Mouse (Mus musculus): ENCODE results near the gene Efcab5.

DNA sequence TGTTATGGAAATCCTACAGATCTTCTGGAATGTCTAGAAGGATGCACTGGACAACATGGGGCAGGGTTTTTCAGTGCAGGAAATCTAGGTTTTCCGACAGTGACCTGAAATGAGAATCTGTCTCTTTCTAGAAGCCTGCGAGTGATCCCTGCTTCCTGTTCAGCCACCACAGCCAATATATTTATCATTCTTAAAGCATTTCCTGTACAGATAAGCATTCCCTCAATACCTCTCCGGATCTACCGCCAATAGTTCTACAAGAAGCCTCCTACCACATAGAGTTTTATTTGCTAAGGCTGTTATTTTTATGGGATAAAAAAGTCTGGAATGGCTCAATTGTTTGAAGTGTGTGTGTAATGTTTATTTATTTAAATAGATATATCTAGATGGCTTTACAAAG, 43.3 kb downstream of the Efcab5 start:
- TF ChIP-seq HCFC1 (IDR thresholded peaks at IDR 0.05; ENCODE audit: borderline replicate concordance, insufficient read depth, low read length): no peak
- TF ChIP-seq ZNF384 (IDR thresholded peaks at IDR 0.05; ENCODE audit: low read depth, low read length): no peak
- TF ChIP-seq MAFK (IDR thresholded peaks at IDR 0.05; ENCODE audit: insufficient read depth, low read depth, low read length): no peak
